Mouse (Mus musculus): ENCODE data around the gene Ephb1.
A peak's percentile ranks its signal among the peaks of the same experiment; 100 is the strongest.

Ephb1 gene

GRCm38 (mm10) chr9:101915082-101915481 is 439.4 kb downstream of the Ephb1 start:
- DNase-seq (ENCODE audit: low spot score) = no peak

- peak; percentile 44 for DNase-seq (ENCODE audit: low spot score)
Measured at GRCm38 (mm10) chr9:101911176-101911866, 443.2 kb downstream of the Ephb1 start.

- no peak for DNase-seq (ENCODE audit: low spot score)
Measured at GRCm38 (mm10) chr9:101909491-101909890, 445.0 kb downstream of the Ephb1 start.

- DNase-seq (ENCODE audit: low spot score) = no peak
Measured at GRCm38 (mm10) chr9:101908849-101909248, 445.6 kb downstream of the Ephb1 start.

- no peak for DNase-seq (ENCODE audit: low spot score)
Measured at GRCm38 (mm10) chr9:101907747-101908255, 446.7 kb downstream of the Ephb1 start.

- no peak for DNase-seq (ENCODE audit: low spot score)
Measured at GRCm38 (mm10) chr9:101903406-101903805, 451.1 kb downstream of the Ephb1 start.

- DNase-seq (ENCODE audit: low spot score) = no peak
Measured at GRCm38 (mm10) chr9:101897851-101898250, 456.6 kb downstream of the Ephb1 start.

GRCm38 (mm10) chr9:101883295-101883694 is 471.2 kb downstream of the Ephb1 start:
- no peak for DNase-seq (ENCODE audit: low spot score)

GRCm38 (mm10) chr9:101877109-101877987 is 477.1 kb downstream of the Ephb1 start:
- DNase-seq (ENCODE audit: low spot score) = no peak

GRCm38 (mm10) chr9:101875306-101875705 is 479.2 kb downstream of the Ephb1 start:
- DNase-seq (ENCODE audit: low spot score) = no peak

All from retina, embryonic 14.5 days (tissue).